Mouse (Mus musculus) hindbrain, embryonic 15.5 days (tissue): ENCODE measurements at regions not wholly inside any gene's neighbourhood (a gene's known extent, or its start where the extent isn't known, plus 50 kb on each side); places are given as distances from the start of the nearest gene placed in this dataset.
"Not testable (repeated sequence)": the region's sequence is repeated elsewhere in the genome, so short reads cannot be mapped to it uniquely, and the experiment has no call there.

Experiments
- ATAC-seq: fragments of 200-750 bp; cut with Nextera tagmentation; 2 replicates; pipeline ENCODE4 v1.8.0; 2017; ENCODE audit warnings: low read depth, moderate number of reproducible peaks, moderate TSS enrichment; ENCODE audit not compliant: low FRiP score
- H3K27ac ChIP-seq: fragments of 300-500 bp; sonication (generic); replicated peaks from 2 replicates; pipeline ENCODE4 v1.5.1; 2015; ENCODE audit warnings: mild to moderate bottlenecking, inconsistent platforms
- H3K27me3 ChIP-seq: fragments of 300-500 bp; sonication (generic); 2 replicates; pipeline ENCODE4 v1.6.1; 2015; ENCODE audit warnings: control low read depth, inconsistent platforms
- H3K36me3 ChIP-seq: fragments of 300-500 bp; sonication (generic); 2 replicates; pipeline ENCODE4 v1.6.1; 2015; ENCODE audit warnings: control low read depth, inconsistent platforms
- H3K4me1 ChIP-seq: fragments of 300-500 bp; sonication (generic); replicated peaks from 2 replicates; pipeline ENCODE4 v1.6.1; 2015; ENCODE audit warnings: control low read depth, inconsistent platforms
- H3K4me2 ChIP-seq: fragments of 300-500 bp; sonication (generic); 2 replicates; pipeline ENCODE4 v1.6.1; 2015; ENCODE audit warnings: moderate library complexity, mild to moderate bottlenecking, inconsistent platforms
- H3K4me3 ChIP-seq: fragments of 300-500 bp; sonication (generic); 2 replicates; pipeline ENCODE4 v1.5.1; 2015; ENCODE audit warnings: mild to moderate bottlenecking, inconsistent platforms
- H3K9ac ChIP-seq: fragments of 300-500 bp; sonication (generic); 2 replicates; pipeline ENCODE4 v1.6.1; 2015; ENCODE audit warnings: inconsistent platforms
- H3K9me3 ChIP-seq: fragments of 300-500 bp; sonication (generic); 2 replicates; pipeline ENCODE4 v1.6.1; 2016; ENCODE audit warnings: control low read depth, inconsistent platforms
- WGBS: fragments of 180-500 bp; shearing (Covaris S2); methylation state at CpG from one replicate; pipeline ENCODE4 v1.1.7; 2015; 5-methylcytosine and 5-hydroxymethylcytosine counted together

GRCm38 (mm10) chr4:49958275-49958674 is 112.7 kb upstream of the Grin3a start:
- H3K4me1 ChIP-seq: no peaks in the 10 kb centered on the region
- no peak overlapping the region for H3K27ac ChIP-seq
- no peaks in the 10 kb centered on the region for H3K27me3 ChIP-seq
- no peak overlapping the region for H3K4me2 ChIP-seq
- WGBS: 27% methylated on average over 2 of the region's 2 CpGs
- no peak for ATAC-seq
- no peaks in the 10 kb centered on the region for H3K9me3 ChIP-seq
- H3K36me3 ChIP-seq: no peaks in the 10 kb centered on the region
- no peak overlapping the region for H3K9ac ChIP-seq
- H3K4me3 ChIP-seq: no peak overlapping the region

- ATAC-seq: no peak
- no peak overlapping the region for H3K9ac ChIP-seq
- H3K4me3 ChIP-seq: no peak overlapping the region
- no peaks in the 10 kb centered on the region for H3K9me3 ChIP-seq
- no peaks in the 10 kb centered on the region for H3K36me3 ChIP-seq
- no peak overlapping the region for H3K4me2 ChIP-seq
- no peaks in the 10 kb centered on the region for H3K4me1 ChIP-seq
- 57% methylated on average over 2 of the region's 2 CpGs for WGBS
- no peak overlapping the region for H3K27ac ChIP-seq
- H3K27me3 ChIP-seq: no peaks in the 10 kb centered on the region
These were observed 111.3 kb upstream of the Grin3a start for GRCm38 (mm10) chr4:49956855-49957254.

DNA sequence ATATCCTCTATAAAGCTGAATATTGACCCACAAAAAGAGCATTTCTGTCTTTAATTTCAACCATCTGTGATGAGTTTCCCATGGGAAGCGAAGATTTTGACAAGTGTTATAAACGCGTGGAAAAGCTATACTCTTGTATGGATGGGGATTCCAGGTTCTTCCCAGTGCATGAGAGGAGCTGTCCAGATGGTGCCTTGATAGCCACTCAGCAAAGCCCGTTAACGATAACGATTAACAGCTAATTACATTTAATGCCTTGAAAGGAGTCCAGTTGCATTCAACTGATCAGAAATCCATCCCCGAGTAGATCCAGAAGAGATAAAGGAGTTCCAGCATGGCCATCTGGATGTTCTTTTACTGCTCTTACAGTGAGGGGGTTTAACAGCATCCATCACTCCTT is 100.8 kb upstream of the Grin3a start:
- H3K27me3 ChIP-seq: no peaks in the 10 kb centered on the region
- no peaks in the 10 kb centered on the region for H3K9me3 ChIP-seq
- 70% methylated on average over 7 of the region's 7 CpGs for WGBS
- no peak overlapping the region for H3K27ac ChIP-seq
- H3K4me2 ChIP-seq: no peak overlapping the region
- H3K4me1 ChIP-seq: no peaks in the 10 kb centered on the region
- H3K36me3 ChIP-seq: no peaks in the 10 kb centered on the region
- no peak overlapping the region for H3K9ac ChIP-seq
- H3K4me3 ChIP-seq: no peak overlapping the region
- ATAC-seq: no peak

- H3K27ac ChIP-seq: no peak overlapping the region
- no peak overlapping the region for H3K4me3 ChIP-seq
- no peaks in the 10 kb centered on the region for H3K9me3 ChIP-seq
- no peaks in the 10 kb centered on the region for H3K27me3 ChIP-seq
- no peak for ATAC-seq
- H3K4me1 ChIP-seq: no peaks in the 10 kb centered on the region
- H3K9ac ChIP-seq: no peak overlapping the region
- no peak overlapping the region for H3K4me2 ChIP-seq
- 95% methylated on average over 1 of the region's 1 CpGs for WGBS
- H3K36me3 ChIP-seq: no peaks in the 10 kb centered on the region
These were observed 91.9 kb upstream of the Grin3a start for GRCm38 (mm10) chr4:49937471-49937870.

- not testable (repeated sequence) for H3K4me1 ChIP-seq, ATAC-seq, H3K4me2 ChIP-seq, H3K27ac ChIP-seq, H3K36me3 ChIP-seq, H3K4me3 ChIP-seq, H3K27me3 ChIP-seq, H3K9me3 ChIP-seq, H3K9ac ChIP-seq
These were observed 84.1 kb upstream of the Grin3a start for GRCm38 (mm10) chr4:49929636-49930035.

DNA sequence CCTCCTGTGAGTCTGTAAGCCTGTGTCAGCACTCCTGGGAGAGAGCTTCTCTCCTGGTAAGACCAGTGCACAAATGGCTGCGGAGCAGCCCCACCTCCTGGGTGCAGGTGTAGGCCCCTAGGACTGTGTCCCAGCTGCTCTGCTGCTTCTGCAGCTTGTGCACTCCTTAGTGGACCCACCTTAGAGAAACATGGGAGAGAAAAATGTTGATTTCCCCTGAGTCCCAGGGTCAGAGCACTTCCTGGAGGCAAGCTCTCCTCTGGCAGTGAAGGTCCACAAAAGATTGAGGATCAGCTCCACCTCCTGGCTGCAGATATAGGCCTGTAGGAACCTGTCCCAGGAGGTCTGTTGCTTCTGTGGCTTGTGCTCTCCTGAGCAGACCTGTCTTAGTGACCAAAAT is 81.5 kb upstream of the Grin3a start:
- Histone ChIP-seq H3K36me3 (no peaks in the 10 kb centered on the region), H3K27ac (no peak overlapping the region), H3K9ac (no peak overlapping the region), H3K27me3 (no peaks in the 10 kb centered on the region), H3K4me1 (no peaks in the 10 kb centered on the region), H3K9me3 (no peaks in the 10 kb centered on the region), H3K4me2 (no peak overlapping the region), H3K4me3 (no peak overlapping the region)
- 96% methylated on average over 1 of the region's 1 CpGs for WGBS
- ATAC-seq: no peak

GRCm38 (mm10) chr4:49914221-49914620 is 68.7 kb upstream of the Grin3a start:
- no peak for ATAC-seq

GRCm38 (mm10) chr4:49913636-49914035 is 68.1 kb upstream of the Grin3a start:
- peak overlapping the region; percentile 51 for H3K27ac ChIP-seq
- no peak overlapping the region for H3K4me2 ChIP-seq
- H3K9ac ChIP-seq: no peak overlapping the region
- no peaks in the 10 kb centered on the region for H3K27me3 ChIP-seq
- H3K36me3 ChIP-seq: no peaks in the 10 kb centered on the region
- H3K9me3 ChIP-seq: no peaks in the 10 kb centered on the region
- H3K4me3 ChIP-seq: no peak overlapping the region
- peak; percentile 78 for ATAC-seq
- no peaks in the 10 kb centered on the region for H3K4me1 ChIP-seq
- whole genome bisulfite sequencing: 44% methylated on average over 2 of the region's 2 CpGs

More at GRCm38 (mm10) chr4:49914221-49914620, 68.7 kb upstream of the Grin3a start:
- 80% methylated on average over 2 of the region's 2 CpGs for WGBS
- no peak overlapping the region for H3K9ac ChIP-seq
- H3K4me3 ChIP-seq: no peak overlapping the region
- no peaks in the 10 kb centered on the region for H3K9me3 ChIP-seq
- H3K36me3 ChIP-seq: no peaks in the 10 kb centered on the region
- peak overlapping the region; percentile 51 for H3K27ac ChIP-seq
- no peaks in the 10 kb centered on the region for H3K27me3 ChIP-seq
- H3K4me1 ChIP-seq: no peaks in the 10 kb centered on the region
- no peak overlapping the region for H3K4me2 ChIP-seq
